Mouse (Mus musculus): ENCODE results near the gene Supt3. TPM values are rescaled to one million over a fixed set of nuclear protein-coding genes. Genes with fewer than 3 reads are reported as not detected.

The Supt3 gene
- polyA plus RNA-seq, 1 experiment from 2014 or later, result 27.0 TPM

DNA sequence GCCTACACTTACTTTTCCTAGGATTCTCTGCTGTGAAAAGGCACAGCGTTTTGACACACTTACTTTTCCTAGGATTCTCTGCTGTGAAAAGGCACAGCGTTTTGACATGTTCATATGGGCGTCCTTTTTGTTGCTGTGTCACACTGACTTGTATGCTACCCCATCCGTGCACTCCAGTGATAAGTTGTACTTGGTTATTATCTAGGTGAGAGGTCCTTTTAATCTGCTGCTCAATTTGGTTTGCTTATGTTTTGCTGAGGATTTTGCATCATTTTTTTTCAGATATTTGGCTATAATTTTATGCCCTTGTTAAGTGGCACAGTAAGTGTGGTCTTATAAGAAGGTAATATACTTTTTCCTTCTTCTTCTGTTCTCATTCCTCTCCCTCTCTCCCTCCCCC is 51.0 kb downstream of the Supt3 start:
- Histone ChIP-seq H3K9me3 (ENCODE audit: control insufficient read depth, low read depth, low read length) (no peaks in the 10 kb centered on the region), H3K27me3 (ENCODE audit: control insufficient read depth, insufficient read depth, low read length) (no peaks in the 10 kb centered on the region), H3K4me3 (ENCODE audit: low read depth, low read length) (no peak overlapping the region), H3K36me3 (ENCODE audit: control insufficient read depth, insufficient read depth, low read length) (no peaks in the 10 kb centered on the region), H3K9ac (replicated peaks; ENCODE audit: low read depth, low read length) (no peak overlapping the region), H3K4me1 (ENCODE audit: control insufficient read depth, insufficient read depth, low read length) (no peaks in the 10 kb centered on the region), H3K27ac (ENCODE audit: low read length) (no peak overlapping the region), H3K4me2 (replicated peaks; ENCODE audit: low read depth, low read length) (no peak overlapping the region)
- no peak for ATAC-seq (ENCODE audit: insufficient number of reproducible peaks, insufficient read depth, low FRiP score, low read depth)
- 84% methylated on average over 4 of the region's 4 CpGs for WGBS

DNA sequence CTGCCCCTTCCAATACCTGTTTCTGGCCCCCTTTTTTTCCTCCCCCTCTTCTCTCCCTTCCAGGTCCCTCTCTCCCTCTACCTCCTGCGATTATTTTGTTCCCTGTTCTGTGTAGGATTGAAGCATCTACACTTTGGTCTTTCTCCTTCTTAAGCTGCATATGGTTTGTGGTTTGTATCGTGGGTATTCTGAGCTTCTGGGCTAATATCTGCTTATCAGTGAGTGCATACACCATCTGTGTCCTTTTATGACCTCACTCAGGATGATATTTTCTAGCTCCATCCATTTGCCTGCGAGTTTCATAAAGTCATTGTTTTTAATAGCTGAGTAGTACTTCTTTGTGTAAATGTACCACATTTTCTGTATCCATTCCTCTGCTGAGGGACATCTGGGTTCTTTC is 52.6 kb downstream of the Supt3 start:
- Histone ChIP-seq H3K36me3 (ENCODE audit: control insufficient read depth, insufficient read depth, low read length) (no peaks in the 10 kb centered on the region), H3K4me3 (ENCODE audit: low read depth, low read length) (no peak overlapping the region), H3K27me3 (ENCODE audit: control insufficient read depth, insufficient read depth, low read length) (no peaks in the 10 kb centered on the region), H3K4me1 (ENCODE audit: control insufficient read depth, insufficient read depth, low read length) (no peaks in the 10 kb centered on the region), H3K27ac (ENCODE audit: low read length) (no peak overlapping the region), H3K4me2 (replicated peaks; ENCODE audit: low read depth, low read length) (no peak overlapping the region), H3K9me3 (ENCODE audit: control insufficient read depth, low read depth, low read length) (no peaks in the 10 kb centered on the region), H3K9ac (replicated peaks; ENCODE audit: low read depth, low read length) (no peak overlapping the region)
- ATAC-seq (ENCODE audit: insufficient number of reproducible peaks, insufficient read depth, low FRiP score, low read depth), result no peak
- WGBS, result 83% methylated on average over 3 of the region's 3 CpGs

DNA sequence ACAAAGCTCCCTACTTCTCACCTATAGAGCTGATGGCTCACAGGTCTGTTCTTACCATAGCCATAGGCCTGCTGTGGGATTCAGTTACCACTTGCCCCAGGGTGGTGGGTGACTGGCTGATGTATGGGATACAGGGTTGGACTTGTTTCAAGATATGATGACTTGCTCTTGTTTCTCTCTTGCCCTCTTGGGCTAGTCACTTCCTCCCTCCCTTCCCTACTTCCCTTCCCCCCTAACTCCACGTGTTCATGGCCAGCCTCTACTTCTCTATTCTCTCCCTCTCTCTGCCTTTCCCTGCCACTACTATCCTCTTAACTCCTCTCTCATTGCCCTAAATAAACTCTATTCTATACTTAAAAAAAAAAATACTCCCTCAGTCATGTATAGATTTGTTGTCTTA is 54.2 kb downstream of the Supt3 start:
- 69% methylated on average over 1 of the region's 1 CpGs for WGBS
- ATAC-seq (ENCODE audit: insufficient number of reproducible peaks, insufficient read depth, low FRiP score, low read depth), result no peak
- no peak overlapping the region for H3K4me3 ChIP-seq (ENCODE audit: low read depth, low read length)

DNA sequence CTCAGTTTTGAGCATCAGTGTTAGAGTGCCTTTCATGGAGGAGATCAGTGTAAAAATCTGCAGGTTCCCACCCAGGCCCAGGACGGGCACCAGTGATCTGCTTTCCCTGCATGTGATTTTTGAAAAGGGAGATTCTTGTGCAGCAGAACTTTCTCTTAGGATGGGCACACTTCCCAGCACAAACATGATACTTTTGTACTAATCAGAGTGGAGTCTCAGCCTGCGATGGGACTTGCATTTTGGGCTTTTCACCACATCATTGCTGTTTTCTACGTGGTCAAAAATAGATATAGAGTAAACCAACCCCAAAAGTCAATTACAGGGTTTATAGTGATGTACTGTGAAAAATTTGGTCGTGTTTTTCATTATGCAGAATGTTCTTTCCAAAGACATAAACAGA is 65.2 kb downstream of the Supt3 start:
- no peaks in the 10 kb centered on the region for H3K36me3 ChIP-seq (ENCODE audit: control insufficient read depth, insufficient read depth, low read length)
- ATAC-seq (ENCODE audit: insufficient number of reproducible peaks, insufficient read depth, low FRiP score, low read depth), result no peak
- 71% methylated on average over 4 of the region's 4 CpGs for WGBS

More for the DNA sequence above, 54.2 kb downstream of the Supt3 start:
- H3K27ac ChIP-seq (ENCODE audit: low read length), result no peak overlapping the region
- no peaks in the 10 kb centered on the region for H3K4me1 ChIP-seq (ENCODE audit: control insufficient read depth, insufficient read depth, low read length)
- no peak overlapping the region for H3K9ac ChIP-seq (replicated peaks; ENCODE audit: low read depth, low read length)
- H3K36me3 ChIP-seq (ENCODE audit: control insufficient read depth, insufficient read depth, low read length), result no peaks in the 10 kb centered on the region
- no peaks in the 10 kb centered on the region for H3K27me3 ChIP-seq (ENCODE audit: control insufficient read depth, insufficient read depth, low read length)
- no peaks in the 10 kb centered on the region for H3K9me3 ChIP-seq (ENCODE audit: control insufficient read depth, low read depth, low read length)
- no peak overlapping the region for H3K4me2 ChIP-seq (replicated peaks; ENCODE audit: low read depth, low read length)

DNA sequence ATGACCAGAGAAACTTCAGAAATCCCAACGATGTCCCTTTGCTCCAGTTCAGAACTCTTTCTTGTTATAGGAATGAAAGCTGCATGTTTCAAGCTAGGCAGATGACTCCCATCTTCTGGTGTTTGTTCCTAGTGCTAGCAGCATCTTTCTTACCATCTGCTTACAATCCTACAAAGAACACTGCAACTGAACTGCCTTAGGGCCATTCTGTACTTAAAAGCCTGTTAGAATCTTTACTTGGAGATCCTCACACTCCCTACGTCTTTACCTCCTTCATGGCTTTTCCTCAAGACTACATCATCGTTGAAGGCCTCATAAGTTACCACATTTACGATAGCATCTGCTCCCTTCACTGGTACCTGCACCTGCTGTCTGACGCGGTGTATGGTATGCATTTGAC is 86.2 kb downstream of the Supt3 start:
- 95% methylated on average over 6 of the region's 6 CpGs for WGBS
- no peak overlapping the region for H3K4me3 ChIP-seq (ENCODE audit: low read depth, low read length)
- no peak overlapping the region for H3K9ac ChIP-seq (replicated peaks; ENCODE audit: low read depth, low read length)
- no peaks in the 10 kb centered on the region for H3K9me3 ChIP-seq (ENCODE audit: control insufficient read depth, low read depth, low read length)
- no peak overlapping the region for H3K4me2 ChIP-seq (replicated peaks; ENCODE audit: low read depth, low read length)
- H3K27me3 ChIP-seq (ENCODE audit: control insufficient read depth, insufficient read depth, low read length), result no peaks in the 10 kb centered on the region
- no peak overlapping the region for H3K27ac ChIP-seq (ENCODE audit: low read length)
- ATAC-seq (ENCODE audit: insufficient number of reproducible peaks, insufficient read depth, low FRiP score, low read depth), result no peak
- H3K36me3 ChIP-seq (ENCODE audit: control insufficient read depth, insufficient read depth, low read length), result no peaks in the 10 kb centered on the region; the same call in 1 of the 2 replicates
- H3K4me1 ChIP-seq (ENCODE audit: control insufficient read depth, insufficient read depth, low read length), result no peaks in the 10 kb centered on the region

More for the DNA sequence above, 65.2 kb downstream of the Supt3 start:
- no peak overlapping the region for H3K4me3 ChIP-seq (ENCODE audit: low read depth, low read length)
- no peak overlapping the region for H3K27ac ChIP-seq (ENCODE audit: low read length)
- no peak overlapping the region for H3K9ac ChIP-seq (replicated peaks; ENCODE audit: low read depth, low read length)
- H3K9me3 ChIP-seq (ENCODE audit: control insufficient read depth, low read depth, low read length), result no peaks in the 10 kb centered on the region
- H3K27me3 ChIP-seq (ENCODE audit: control insufficient read depth, insufficient read depth, low read length), result no peaks in the 10 kb centered on the region
- no peaks in the 10 kb centered on the region for H3K4me1 ChIP-seq (ENCODE audit: control insufficient read depth, insufficient read depth, low read length)
- no peak overlapping the region for H3K4me2 ChIP-seq (replicated peaks; ENCODE audit: low read depth, low read length)

DNA sequence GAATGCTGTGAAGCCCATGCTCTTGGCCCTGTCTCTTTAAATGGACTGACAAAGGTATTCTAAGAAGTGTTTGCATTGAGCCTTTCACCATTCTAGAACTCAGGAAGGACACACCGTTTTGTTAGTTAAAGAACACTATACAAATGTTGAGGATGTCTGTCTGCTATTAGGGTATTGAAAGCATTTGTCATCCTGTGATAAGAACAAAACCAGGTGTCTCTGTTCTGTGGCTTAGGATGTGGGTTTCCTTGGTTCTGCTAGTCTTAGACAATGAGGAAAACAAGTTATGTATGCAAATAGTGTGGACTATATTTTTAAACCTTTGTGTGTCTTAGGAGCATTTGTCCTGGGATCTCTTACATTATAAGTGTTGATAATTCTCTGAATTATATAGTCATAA is 116.6 kb downstream of the Supt3 start:
- 42% methylated on average over 1 of the region's 1 CpGs for WGBS
- Histone ChIP-seq H3K27me3 (ENCODE audit: control insufficient read depth, insufficient read depth, low read length) (no peaks in the 10 kb centered on the region), H3K4me3 (ENCODE audit: low read depth, low read length) (no peak overlapping the region), H3K36me3 (ENCODE audit: control insufficient read depth, insufficient read depth, low read length) (no peaks in the 10 kb centered on the region), H3K9ac (replicated peaks; ENCODE audit: low read depth, low read length) (no peak overlapping the region), H3K27ac (ENCODE audit: low read length) (no peak overlapping the region), H3K4me2 (replicated peaks; ENCODE audit: low read depth, low read length) (no peak overlapping the region), H3K9me3 (ENCODE audit: control insufficient read depth, low read depth, low read length) (no peaks in the 10 kb centered on the region), H3K4me1 (ENCODE audit: control insufficient read depth, insufficient read depth, low read length) (no peaks in the 10 kb centered on the region)
- ATAC-seq (ENCODE audit: insufficient number of reproducible peaks, insufficient read depth, low FRiP score, low read depth), result no peak

DNA sequence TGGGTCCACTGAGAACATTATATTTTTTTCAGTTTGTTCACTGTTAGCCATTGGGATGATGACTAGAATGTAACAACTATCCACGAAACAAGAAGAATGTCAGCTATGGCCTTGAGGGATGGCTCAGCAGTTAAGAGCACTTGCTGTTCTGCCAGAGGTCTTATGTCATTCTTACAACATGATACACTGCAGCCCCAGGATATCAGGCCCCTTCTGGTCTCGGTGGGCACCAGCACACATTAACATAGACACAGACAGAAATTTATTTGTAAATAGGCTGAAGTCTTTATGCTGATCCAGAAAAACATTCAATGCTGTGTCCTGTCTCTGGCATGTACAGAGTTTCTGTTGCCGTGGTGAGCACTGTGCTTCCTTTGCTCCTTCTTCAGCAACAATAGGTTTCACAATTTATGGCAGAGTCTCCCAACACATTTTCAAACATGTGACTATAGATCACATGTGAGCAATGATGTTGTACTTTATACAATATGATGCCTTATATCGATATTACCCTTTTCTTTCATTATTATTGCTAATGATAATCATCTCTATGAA is 166.7 kb downstream of the Supt3 start:
- Histone ChIP-seq H3K4me2 (replicated peaks; ENCODE audit: low read depth, low read length) (no peak overlapping the region), H3K27me3 (ENCODE audit: control insufficient read depth, insufficient read depth, low read length) (no peaks in the 10 kb centered on the region), H3K9me3 (ENCODE audit: control insufficient read depth, low read depth, low read length) (no peaks in the 10 kb centered on the region), H3K9ac (replicated peaks; ENCODE audit: low read depth, low read length) (no peak overlapping the region), H3K27ac (ENCODE audit: low read length) (no peak overlapping the region), H3K36me3 (ENCODE audit: control insufficient read depth, insufficient read depth, low read length) (no peaks in the 10 kb centered on the region), H3K4me1 (ENCODE audit: control insufficient read depth, insufficient read depth, low read length) (no peaks in the 10 kb centered on the region), H3K4me3 (ENCODE audit: low read depth, low read length) (no peak overlapping the region)
- 77% methylated on average over 4 of the region's 4 CpGs for WGBS
- ATAC-seq (ENCODE audit: insufficient number of reproducible peaks, insufficient read depth, low FRiP score, low read depth), result no peak

DNA sequence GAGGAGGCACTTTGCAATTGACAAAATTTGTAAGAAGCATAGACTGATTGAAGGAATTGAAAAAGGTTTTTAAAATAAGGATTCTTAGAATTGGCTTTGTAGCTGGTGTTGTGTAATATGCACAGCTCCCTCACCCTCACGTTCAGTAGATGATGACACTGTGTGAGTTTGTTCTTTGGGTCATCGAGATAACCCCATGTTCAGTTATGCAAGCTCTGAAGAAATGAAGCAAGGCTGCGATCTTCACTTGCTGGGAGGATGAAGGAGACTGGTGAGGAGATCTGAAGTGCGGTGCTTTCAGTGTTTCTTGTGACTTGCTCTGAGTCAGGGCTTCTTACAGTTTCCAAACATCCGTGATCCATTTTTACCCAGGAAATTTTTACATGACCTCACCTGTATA is 168.4 kb downstream of the Supt3 start:
- H3K27ac ChIP-seq (ENCODE audit: low read length), result no peak overlapping the region
- H3K9me3 ChIP-seq (ENCODE audit: control insufficient read depth, low read depth, low read length), result no peaks in the 10 kb centered on the region
- H3K4me1 ChIP-seq (ENCODE audit: control insufficient read depth, insufficient read depth, low read length), result no peaks in the 10 kb centered on the region
- no peak overlapping the region for H3K9ac ChIP-seq (replicated peaks; ENCODE audit: low read depth, low read length)
- whole genome bisulfite sequencing, result 85% methylated on average over 5 of the region's 5 CpGs
- no peak for ATAC-seq (ENCODE audit: insufficient number of reproducible peaks, insufficient read depth, low FRiP score, low read depth)
- H3K4me3 ChIP-seq (ENCODE audit: low read depth, low read length), result no peak overlapping the region
- H3K36me3 ChIP-seq (ENCODE audit: control insufficient read depth, insufficient read depth, low read length), result no peaks in the 10 kb centered on the region
- no peaks in the 10 kb centered on the region for H3K27me3 ChIP-seq (ENCODE audit: control insufficient read depth, insufficient read depth, low read length)
- no peak overlapping the region for H3K4me2 ChIP-seq (replicated peaks; ENCODE audit: low read depth, low read length)

DNA sequence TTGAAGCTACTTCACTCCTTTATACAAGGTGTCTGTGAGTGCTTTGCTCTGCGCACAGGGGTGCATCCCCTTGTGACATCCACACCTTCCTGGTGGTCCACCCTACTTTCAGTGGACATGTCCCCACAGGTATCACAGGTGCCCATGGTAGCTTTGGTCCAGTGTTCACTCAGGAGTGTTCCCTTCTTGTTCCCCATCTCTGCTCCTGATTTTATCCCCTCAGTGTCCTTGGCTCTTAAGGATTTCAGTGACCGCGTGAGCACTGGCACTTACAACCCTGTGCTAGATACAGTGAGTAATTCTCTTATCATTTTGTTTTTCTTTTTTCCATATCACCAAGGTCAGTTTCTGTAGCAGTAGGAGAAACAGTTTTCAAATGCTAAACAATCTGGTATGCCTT is 171.4 kb downstream of the Supt3 start:
- Histone ChIP-seq H3K4me2 (replicated peaks; ENCODE audit: low read depth, low read length) (no peak overlapping the region), H3K9ac (replicated peaks; ENCODE audit: low read depth, low read length) (no peak overlapping the region), H3K4me1 (ENCODE audit: control insufficient read depth, insufficient read depth, low read length) (no peaks in the 10 kb centered on the region), H3K36me3 (ENCODE audit: control insufficient read depth, insufficient read depth, low read length) (no peaks in the 10 kb centered on the region), H3K27me3 (ENCODE audit: control insufficient read depth, insufficient read depth, low read length) (no peaks in the 10 kb centered on the region), H3K27ac (ENCODE audit: low read length) (no peak overlapping the region), H3K4me3 (ENCODE audit: low read depth, low read length) (no peak overlapping the region), H3K9me3 (ENCODE audit: control insufficient read depth, low read depth, low read length) (no peaks in the 10 kb centered on the region)
- ATAC-seq (ENCODE audit: insufficient number of reproducible peaks, insufficient read depth, low FRiP score, low read depth), result no peak
- 91% methylated on average over 3 of the region's 3 CpGs for WGBS

Measured in stomach, embryonic 14.5 days (tissue).